Mouse (Mus musculus): ENCODE results near the gene Sez6l2.

DNA sequence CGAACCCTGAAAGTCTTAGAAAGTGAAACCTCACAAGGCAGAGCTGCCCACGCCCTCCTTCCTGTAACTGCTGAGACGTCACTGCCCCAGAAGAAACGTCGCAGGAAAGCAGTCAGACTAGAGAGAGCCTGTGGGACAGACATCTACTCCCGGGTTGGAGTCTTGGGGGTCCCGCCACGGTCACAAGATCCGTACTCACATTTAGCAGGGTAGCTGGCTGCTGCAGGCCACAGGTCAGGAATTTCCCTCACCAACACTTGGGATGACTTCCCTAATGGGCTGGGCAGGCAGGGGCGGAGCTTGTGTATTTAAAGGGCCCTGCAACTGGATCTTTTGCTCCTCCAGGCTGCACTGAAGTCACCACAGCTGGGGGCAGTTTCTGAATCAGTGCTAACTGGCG, 64.0 kb downstream of the Sez6l2 start, which contains the start of gene Mvp:
- TF ChIP-seq CTCF (IDR thresholded peaks at IDR 0.05) (no peak), EP300 (IDR thresholded peaks at IDR 0.05) (no peak)

Data from lung, postnatal 0 days (tissue).